Mouse (Mus musculus): Measurements from ENCODE around the gene Snx18.

The Snx18 gene

DNA sequence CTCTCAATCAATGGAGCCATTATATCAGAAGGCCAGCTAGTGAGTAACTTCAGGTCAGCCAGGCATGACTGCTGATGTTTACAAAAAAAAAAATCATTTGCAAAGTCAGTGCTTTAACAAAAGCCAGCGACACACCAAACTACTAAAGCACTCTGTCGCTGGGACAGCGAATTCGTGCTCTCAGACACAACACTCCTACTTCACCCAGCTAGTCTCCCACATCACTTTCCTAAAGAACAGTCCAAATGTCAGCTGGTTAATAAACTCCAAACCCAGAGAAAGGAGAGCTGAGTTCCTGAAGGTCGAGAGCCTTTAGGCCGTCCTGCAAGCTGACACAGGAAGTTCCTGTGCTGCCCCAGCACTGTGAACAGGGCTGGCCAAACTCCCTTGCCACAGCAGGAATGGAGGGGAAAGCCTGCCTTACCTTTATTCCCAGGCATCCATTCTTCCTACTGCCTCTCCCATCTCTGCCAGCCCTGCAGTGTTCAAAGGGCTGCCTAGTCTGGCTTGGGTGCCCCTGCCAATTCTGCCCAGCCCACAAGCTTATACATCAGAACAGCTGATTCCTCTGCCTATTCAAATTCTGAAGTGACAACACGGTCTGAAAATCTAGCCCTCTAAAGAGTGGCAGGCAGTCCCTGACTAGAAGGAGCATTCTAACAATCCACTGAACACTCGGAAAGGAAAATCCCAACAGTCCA, 2.2 kb downstream of the Snx18 start:
- no peak for DNase-seq (ENCODE audit: low spot score)

DNA sequence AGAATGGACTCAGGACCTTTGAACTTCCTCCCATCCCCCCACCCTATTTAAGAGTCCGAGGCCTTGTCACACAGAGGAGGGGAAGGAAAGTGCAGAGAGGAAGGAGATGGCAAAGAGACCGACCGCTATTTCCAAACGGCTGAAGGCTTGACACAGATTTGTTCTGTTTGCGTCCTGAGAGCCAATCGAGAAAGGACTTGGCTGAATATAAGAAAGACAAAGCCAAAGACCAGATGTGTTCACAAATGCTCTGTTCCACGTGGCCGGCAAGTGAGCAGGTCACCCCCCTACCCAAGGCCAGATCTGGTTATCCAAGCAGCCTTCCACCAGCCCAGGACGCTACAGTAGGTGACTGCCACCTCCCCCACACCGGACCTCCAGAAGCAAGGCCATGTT, 2.8 kb downstream of the Snx18 start:
- DNase-seq (ENCODE audit: low spot score): no peak

DNA sequence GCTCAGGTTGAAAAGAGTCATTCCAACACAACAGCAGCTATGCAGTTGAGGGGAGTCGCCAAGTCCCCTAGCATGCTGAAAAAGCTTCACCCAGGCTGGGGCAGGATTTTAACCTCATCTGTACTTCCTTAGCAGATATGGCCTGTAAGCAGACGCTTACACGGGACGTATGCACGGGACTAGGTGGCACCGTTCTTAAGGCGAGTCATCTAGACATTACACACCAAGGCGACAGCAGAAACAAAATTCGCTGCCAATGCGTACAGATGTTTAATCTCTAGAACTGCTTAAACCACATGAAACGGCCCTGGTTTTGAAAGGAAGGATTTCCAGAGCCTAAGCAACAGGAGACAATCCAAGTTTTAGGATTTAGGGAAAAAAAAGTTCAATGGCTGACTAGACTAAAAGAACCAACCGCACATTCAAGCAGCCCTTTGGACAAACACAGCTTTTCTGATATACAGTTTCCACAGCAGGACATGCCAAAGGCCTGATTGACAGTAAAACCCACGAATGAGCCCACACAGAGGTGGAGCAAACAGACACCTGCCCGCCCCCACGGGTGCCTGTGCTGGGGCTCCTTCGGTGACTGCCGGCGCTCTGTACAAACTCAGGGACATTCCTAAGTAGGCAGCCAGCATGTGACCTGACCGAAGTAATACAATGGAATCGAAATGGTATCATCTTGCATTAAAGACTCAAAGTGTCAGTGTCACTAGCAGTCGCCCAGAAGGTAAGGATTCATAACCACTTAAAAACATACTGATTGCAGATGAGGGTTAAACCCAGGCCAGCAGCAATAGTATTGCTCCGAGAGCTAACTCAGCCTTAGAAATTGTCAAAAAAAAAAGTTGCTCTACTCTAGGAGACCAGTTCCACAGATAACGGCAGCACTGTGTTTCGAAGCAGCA, 3.5 kb downstream of the Snx18 start:
- peak; percentile 72 for DNase-seq (ENCODE audit: low spot score)

DNA sequence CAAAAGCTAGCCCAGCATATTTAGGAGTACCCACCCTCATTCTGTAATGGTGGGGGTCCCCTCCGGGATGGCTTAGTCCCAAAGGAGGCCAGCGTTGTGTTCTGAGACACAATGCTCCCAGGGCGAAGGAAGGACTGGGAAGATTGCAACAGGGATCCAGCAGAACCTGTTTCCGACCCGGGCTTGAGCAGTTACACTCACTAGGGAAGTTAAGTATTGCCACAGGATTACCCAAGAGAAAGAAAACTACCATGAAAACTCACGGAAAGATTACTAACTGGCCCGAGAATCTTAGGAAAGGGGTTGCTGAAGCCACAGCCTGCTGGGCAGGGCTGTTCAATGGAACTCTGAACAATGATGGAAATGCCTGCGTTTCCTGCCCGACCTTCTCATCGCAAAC, 4.5 kb downstream of the Snx18 start:
- DNase-seq (ENCODE audit: low spot score): no peak

DNA sequence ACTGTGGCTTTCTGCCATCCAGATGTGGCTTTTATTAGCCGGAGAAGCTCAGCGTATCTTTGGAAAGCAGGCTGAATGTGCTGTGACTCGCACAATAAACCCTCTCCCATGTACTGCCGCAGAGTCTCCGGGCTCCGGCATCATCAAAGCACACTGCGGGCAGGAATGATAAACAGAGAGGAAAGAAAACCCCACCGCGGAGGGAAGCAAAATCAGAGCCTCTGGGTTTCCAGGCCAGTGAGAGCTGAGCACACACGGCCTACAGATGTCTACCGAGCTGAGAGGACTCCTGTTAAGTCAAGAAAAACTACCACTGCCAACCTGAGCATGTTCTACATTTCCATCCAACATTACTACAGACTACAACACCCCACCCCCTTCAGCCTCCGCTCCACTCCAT, 5.0 kb downstream of the Snx18 start:
- no peak for DNase-seq (ENCODE audit: low spot score)

DNA sequence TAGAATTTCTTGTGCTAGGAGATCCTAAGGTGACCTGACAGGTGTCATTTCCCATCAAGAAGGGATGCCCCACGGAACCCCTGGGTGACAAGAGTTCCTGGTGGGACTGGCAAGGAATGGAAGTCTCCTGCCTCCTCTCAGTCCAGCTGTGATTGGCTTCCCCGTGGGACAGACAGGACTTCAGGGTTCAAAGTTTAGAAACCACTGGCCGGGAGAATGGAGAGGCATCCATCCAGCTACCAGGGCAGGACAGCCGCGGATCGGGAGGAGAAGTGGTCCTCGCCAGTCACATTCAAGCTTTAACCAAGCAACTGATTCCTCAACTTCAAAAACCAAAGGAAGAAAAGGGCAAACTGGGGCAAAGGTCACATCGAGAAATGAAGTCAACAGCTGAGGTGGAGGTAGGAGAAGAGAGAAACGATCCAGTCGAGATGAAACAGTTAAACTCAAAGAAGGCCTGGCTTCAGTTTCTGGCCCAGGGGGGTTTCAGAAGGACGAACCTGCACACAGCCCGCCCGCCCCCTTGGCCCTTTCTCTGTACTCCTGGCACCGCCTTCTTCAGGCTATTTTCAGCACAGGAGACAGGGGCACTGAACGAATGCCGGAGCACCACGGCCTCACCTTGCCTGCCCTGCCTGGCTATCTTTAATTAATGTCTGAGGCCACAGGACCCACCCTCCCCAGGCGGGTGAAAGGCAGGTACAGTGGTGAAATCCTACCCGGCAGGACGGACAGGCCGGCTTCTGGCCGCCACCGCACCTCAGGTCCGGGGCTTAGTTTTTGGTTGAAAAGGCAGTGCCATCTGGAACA, 6.0 kb downstream of the Snx18 start:
- DNase-seq (ENCODE audit: low spot score): no peak

DNA sequence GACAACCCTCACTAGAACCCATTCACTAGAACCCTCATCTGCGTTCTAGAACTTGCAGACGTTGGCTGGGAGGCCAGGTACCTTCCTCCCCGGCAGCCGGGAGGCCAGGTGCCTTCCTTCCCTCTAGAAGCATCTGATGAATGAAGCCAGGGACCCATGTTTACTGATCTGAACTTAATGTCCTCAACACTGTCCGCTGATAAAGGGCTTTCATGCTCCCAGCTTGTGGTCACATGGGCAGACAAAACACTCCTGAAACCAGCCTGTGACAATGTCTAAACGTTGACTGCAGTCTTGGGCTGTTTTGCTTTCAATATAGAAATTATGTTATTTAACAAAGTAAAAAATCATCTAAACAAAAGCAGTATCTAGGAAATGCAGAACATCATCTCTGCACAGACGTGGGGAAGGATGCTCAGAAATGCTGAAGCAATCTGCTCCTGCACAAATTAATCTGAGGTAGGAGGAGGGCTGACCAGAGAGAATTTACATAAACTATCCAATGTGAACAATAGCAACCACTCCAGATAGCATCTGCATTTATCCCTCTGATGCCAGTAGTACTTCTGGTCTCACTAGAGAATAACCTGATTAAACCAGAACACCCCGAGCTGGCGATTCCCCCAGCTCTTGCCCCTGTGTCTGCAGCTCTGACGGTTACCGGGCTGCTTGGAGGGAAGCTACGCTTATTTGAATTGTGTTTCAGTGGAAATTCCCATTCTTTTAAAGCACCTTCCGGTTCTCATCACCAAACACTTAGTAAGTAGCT, 7.4 kb downstream of the Snx18 start:
- DNase-seq (ENCODE audit: low spot score): no peak

DNA sequence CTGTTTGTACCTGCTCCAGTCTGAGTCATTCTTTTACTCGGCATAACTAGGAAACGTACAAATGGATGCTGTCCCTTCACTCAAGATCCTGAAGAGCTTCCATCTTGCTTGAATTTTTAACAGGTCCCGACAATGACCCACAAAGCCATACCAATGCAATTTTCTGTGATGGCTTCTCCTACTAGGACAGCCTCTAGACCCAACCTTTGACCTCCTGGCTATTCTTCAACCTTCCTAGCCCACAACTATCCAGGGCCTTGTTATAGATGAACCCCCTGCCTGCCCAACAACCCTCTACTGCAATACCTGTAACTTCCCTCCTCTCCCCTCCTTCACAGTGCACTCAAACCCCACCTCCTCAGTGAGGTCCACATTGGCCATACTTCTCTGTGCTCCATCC, 8.9 kb downstream of the Snx18 start:
- DNase-seq (ENCODE audit: low spot score): no peak

DNA sequence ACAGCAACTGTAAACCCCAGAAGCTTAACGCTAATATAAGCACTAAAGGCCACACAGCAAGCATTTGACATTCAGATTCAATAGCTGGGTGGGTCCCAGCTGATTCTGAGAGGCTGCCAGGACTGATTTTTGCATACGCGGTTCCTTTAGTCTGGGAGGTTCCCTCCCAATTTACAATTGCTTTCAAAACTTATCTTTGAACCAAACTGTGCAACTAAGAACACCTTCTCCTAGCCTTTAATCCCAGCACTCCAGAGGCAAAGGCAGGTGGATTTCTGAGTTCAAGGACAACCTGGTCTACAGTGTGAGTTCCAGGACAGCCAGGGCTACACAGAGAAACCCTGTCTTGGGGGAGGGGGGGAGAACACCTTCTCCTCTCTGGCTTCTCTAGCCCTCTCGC, 10.5 kb downstream of the Snx18 start:
- no peak for DNase-seq (ENCODE audit: low spot score)

DNA sequence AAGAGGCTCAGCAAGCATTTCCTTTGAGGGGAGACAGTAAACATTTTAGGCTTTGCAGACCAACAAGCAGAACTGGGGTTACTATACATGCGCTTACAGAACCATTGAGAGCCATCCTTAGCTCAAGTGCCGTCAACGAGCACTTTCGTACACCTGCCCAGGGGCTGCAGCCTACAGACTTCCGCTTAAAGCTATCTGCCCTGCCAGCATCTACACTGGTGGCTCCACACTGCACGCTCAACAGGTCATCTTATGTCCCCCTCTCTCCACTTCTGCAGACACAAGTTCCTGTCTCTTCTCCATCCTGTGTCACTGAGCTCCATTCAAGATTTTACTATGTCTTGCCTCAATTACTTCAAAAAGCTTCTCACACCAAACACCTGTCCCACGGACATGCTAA, 11.0 kb downstream of the Snx18 start:
- DNase-seq (ENCODE audit: low spot score): no peak

DNA sequence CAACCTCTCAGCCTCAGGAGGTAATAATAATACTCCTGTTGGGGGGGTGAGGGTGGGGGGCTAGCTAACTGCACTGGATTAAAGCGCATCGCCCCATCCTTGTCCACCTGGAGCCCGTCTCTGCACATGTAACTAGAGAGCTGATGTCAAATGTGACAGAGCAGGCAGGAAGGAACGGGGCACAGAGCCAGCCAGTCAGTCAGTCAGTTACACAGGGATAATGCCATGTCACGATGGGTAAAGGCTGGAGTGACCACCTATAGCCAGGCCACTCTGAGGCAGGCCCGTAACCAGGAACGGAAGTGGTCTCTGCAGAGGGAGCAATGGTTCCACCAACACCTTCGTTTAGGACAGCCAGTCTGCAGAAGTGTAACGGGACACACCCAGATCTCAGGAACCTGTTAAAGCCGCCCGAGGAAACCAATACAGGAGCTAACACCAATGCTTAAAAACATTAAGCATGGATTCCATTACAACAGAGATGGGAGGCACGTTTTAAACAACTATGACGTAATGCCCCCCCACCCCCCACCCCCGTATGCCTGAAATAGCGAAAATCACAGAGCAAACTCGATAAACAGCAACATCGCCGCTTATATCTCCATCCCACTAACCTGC, 11.5 kb downstream of the Snx18 start:
- no peak for DNase-seq (ENCODE audit: low spot score)

DNA sequence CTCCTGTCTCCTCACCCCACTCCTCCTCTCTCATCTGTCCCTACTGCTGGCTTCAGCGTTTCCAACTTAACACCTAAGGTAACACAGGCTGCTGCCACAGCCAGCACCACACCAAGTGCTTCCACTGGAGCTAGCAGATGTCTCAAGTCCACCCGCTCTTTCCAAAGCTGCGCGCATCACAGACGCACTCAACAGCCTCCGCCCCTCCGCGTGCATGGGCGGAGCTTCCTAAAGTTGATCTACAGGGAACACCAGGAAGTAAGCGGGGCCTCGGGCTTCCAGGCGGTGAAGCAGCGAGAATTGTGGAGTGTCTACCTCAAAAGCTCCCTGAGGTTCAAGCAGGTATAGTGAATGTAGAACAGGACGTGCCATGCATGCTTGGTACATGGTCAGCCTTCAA, 12.2 kb downstream of the Snx18 start:
- no peak for DNase-seq (ENCODE audit: low spot score)

DNA sequence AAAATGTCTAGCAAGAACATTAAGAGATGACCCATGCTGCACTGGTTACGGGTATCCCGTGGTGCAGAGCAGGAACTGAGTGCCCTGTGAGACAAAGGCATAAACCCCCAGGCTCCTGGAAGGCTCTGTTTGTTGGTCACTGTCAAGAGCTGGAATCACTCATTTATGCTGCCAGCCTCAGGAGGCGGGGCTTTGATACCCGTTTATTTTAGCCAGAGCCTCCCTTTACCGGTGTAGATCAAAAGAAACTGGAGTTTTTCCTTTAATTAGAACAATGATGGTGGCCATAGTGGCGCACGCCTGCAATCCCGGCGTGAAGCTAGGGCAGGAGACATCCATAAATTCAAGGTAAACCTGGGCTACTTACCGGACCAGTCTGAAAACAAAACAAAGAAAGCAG, 12.7 kb downstream of the Snx18 start:
- DNase-seq (ENCODE audit: low spot score): no peak

DNA sequence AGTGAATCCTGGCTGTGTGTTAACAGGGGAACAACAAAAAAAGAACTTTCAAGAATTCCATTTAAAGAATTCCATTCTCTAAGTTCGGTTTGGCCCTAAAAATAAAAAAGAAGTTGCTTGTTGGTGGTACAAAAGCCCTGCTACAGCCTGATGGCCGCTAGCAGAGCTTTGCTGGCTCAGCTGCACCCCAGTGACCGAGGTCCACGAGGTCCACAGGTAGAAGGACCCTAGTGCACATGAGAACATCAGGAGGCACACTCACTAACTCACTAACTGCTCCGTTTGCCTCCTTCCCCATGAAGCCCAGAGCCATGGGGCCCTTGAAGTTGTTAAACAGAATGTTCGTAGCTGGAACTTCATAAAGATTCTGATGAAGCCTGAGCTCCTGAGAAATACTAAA, 14.0 kb downstream of the Snx18 start:
- no peak for DNase-seq (ENCODE audit: low spot score)

DNA sequence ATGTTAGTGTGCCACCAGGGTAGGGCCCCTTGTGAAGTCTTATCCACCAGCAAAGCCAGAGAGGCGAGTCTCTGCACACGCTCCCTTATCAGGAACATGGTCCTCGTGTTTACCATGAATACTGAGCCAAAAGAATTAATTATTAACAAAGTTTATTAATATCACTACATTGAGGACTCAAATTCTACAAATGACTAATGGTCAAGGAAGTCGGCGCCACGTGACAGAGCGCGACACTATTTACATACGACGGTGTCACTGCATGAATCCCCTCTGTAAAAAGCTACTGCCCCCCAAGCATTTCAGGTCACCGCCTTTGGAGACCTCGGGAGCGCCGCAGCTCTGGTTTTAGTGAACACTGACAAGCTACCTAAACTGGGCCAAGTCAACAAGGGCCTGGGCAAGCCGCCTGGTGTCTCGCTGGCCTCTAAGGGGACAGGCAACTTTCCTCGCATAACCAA, 15.5 kb downstream of the Snx18 start:
- no peak for DNase-seq (ENCODE audit: low spot score)

DNA sequence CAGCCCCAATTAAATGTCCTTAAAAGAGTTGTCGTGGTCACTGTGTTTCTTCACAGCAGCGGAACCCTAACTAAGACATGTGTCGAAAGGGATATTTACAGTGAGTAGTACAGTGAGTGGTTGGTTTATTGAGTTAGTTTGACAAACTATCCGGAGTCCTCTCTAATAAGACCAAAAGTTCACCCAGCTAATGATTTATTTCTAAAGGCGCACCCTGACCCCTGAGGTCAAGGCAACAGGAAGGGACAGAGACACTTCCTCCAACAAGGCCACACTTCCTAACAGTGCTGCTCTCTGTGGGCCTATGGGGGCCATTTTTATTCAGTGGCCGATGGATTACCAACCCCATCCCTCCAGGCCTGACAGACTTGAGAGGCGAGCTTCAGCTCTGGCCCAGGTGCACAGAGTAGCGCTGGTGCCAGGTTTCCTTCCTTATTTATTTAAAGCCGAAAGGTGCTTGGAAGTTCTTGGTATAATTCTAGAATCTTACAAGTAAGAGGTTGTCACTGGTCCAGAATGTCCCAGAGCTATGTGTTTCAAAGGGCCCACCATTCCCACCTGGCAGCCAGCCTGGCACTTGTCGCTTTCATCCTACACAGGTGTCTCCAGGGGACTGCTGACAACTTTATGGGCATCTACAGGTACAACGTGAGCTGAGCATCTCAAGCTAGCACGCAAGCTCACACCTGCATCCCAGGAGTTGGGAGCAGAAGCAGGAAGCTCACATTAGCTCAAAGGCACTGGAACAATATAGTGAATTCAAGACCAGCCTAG, 16.3 kb downstream of the Snx18 start:
- no peak for DNase-seq (ENCODE audit: low spot score)

DNA sequence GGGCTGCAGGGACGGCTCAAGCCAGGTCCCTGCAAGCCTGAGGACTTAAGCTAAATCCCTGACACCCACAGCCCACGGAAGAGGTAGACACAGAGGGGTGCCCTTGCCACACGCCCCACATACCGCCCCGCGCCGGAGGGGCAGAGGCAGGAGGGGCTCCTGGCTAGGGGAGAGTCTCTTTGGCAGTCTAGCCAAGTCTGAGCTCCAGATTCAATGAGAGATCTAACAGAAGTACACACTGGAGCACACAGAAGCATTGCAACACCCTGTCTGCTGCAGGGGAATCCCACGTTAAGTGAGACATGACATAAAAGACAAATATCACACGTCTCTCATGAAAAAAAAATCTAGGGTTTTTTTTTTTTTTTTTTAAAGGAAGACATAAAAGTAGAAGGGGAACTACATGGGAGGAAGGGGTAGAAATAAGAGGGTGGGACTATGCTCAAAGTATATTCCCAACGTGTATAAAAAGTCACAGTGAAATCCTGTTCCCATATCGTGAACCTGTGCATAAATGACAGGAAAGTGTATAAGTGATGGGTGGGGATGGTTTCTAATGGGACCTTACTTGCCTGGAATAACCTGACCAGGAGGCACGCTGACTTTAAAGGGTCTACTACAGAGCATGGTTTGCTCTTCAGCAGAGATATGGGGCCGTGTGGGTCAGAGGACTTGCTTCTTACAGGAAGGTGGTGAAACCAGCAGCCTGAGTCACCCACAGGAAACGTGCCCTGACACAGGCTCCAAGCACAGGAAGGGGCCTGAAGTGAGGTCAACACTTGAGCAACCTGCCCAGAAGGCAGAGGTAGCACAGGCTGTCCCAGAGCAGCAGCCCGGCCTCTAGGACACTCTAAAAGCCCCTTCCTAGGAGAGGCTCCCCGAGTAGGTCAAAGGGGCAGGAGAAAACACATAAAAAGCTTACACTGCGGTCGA, 17.6 kb downstream of the Snx18 start:
- no peak for DNase-seq (ENCODE audit: low spot score)

DNA sequence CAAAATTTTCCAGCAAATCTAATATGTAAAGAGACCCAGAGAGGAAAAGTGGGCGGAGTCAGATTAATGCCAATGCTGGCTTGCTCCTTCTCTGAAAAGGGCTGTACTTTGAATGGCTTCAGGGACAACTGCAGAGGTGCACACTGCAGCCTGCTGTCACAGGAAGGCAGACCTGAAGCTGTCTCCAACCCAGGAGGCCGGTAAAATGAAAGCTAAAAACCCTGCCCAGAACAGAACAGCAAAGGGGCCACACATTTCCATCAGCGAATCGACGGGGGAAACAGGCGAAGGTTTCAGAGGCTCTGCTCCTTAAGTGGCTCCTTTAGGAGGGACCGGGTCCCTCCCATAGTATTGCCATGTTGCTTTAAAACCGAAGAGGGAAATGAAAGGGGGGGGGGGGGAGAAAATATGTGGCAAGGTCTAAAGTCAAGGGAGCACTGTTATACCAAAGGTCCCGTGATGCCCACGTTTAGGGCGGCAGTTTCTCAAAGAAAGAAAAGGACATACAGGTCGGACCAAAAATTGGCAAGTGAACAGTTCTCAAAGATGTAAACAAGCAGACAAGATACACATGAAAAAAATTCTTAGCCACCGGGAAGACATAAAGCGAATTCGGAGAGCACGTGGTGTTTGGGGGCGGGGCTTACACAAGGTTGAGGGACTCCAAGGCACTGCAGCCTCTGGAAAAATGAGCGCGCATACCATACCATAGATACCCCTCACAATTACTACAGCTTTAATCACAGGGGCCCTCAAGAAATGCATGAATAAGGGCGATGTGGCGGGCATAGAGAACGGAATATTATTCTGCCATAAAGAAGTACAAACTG, 18.4 kb downstream of the Snx18 start:
- DNase-seq (ENCODE audit: low spot score): no peak

DNA sequence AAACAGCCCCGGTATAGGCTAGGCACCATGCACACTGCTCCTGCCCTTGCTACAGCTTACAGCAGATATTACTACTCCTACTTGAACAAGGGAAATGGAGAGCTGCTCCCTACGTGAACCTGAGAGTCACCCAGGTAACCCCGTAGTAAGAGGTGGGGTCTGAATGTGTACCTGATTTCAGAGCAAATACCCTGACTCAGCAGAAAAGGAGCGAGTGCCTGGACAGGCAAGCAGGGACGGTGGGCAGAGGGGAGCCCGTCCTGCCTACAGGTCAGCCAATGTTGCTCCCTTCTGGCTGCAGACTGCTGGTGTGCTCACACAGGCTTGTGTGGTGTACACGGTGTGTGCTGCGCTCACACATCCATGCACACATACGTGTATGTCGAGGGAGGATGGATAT, 20.7 kb downstream of the Snx18 start:
- no peak for DNase-seq (ENCODE audit: low spot score)
